Mouse (Mus musculus) spleen, adult 2 months (tissue): Measurements from ENCODE around the gene Terb2.

Experiments
- CTCF ChIP-seq: fragments of 200-500 bp; IDR thresholded peaks from 2 replicates; pipeline ENCODE4 v1.5.1; 2011; ENCODE audit warnings: mild to moderate bottlenecking, inconsistent platforms; ENCODE audit not compliant: insufficient read depth, insufficient read length, insufficient replicate concordance; ENCODE audit errors: extremely low read depth
- POLR2A ChIP-seq: fragments of 200-500 bp; IDR thresholded peaks from 2 replicates; pipeline ENCODE4 v1.6.1; 2011; ENCODE audit warnings: low read depth, low read length, inconsistent platforms

- TF ChIP-seq CTCF (no peak), POLR2A (no peak; the same call in 1 of the 2 replicates)
Measured at GRCm38 (mm10) chr2:122148242-122148917, 37.7 kb upstream of the Terb2 start.
